Mouse (Mus musculus) midbrain, embryonic 12.5 days (tissue): ENCODE measurements around the gene Igsf3. TPM values are rescaled to one million over a fixed set of nuclear protein-coding genes. Genes with fewer than 3 reads are reported as not detected.
"Not testable (repeated sequence)": the region's sequence is repeated elsewhere in the genome, so short reads cannot be mapped to it uniquely, and the experiment has no call there.

Experiments used
- ATAC-seq: fragments of 200-750 bp; cut with Nextera tagmentation; 2 replicates; pipeline ENCODE4 v1.8.0; 2017; ENCODE audit warnings: low read depth, moderate TSS enrichment, moderate library complexity; ENCODE audit not compliant: low FRiP score
- H3K27ac ChIP-seq: fragments of 300-500 bp; sonication (generic); replicated peaks from 2 replicates; pipeline ENCODE4 v1.5.1; 2016; ENCODE audit warnings: mild to moderate bottlenecking
- H3K27me3 ChIP-seq: fragments of 300-500 bp; sonication (generic); 2 replicates; pipeline ENCODE4 v1.6.1; 2016; ENCODE audit warnings: mild to moderate bottlenecking
- H3K36me3 ChIP-seq: fragments of 300-500 bp; sonication (generic); 2 replicates; pipeline ENCODE4 v1.6.1; 2016
- H3K4me1 ChIP-seq: fragments of 300-500 bp; sonication (generic); 2 replicates; pipeline ENCODE4 v1.6.1; 2016
- H3K4me2 ChIP-seq: fragments of 300-500 bp; sonication (generic); replicated peaks from 2 replicates; pipeline ENCODE4 v1.6.1; 2016; ENCODE audit warnings: mild to moderate bottlenecking, moderate library complexity
- H3K4me3 ChIP-seq: fragments of 300-500 bp; sonication (generic); 2 replicates; pipeline ENCODE4 v1.5.1; 2016; ENCODE audit warnings: mild to moderate bottlenecking
- H3K9ac ChIP-seq: fragments of 300-500 bp; sonication (generic); replicated peaks from 2 replicates; pipeline ENCODE4 v1.6.1; 2016; ENCODE audit warnings: mild to moderate bottlenecking, moderate library complexity
- H3K9me3 ChIP-seq: fragments of 300-500 bp; sonication (generic); 2 replicates; pipeline ENCODE4 v1.6.1; 2016; ENCODE audit warnings: mild to moderate bottlenecking
- WGBS: fragments of 180-500 bp; shearing (Covaris S2); methylation state at CpG from one replicate; pipeline ENCODE4 v1.1.7; 2016; 5-methylcytosine and 5-hydroxymethylcytosine counted together
- polyA plus RNA-seq: library from polyadenylated mRNA; unstranded; fragments of >200 nt; fragmentation: Nextera tagmentation; extraction: Ambion mirVana; gene quantifications from 2 replicates; pipeline ENCODE4 v1.2.1, GENCODE M21; 2016

Gene Igsf3
- polyA plus RNA-seq, 1 experiment from 2014 or later: 53.1 TPM

DNA sequence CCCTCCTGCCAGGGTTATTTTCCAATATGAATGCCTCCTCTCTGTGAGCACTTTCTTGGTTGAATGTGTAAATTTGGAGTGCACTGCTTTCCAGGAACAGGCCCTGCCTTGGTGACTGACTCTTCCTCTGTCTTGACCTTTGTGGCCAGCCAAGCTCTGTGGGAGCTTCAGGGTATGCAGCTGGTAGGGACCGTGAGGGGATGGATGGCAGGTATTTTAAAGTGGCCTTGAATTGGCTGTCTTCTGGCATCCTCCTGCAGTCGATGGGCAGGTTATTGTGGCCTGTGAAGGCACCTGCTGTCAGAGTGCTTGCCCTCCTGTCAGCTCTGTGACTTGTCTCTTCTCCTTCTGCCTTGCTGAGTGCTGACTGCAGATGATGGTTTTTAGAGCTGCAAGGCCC is 33.3 kb downstream of the Igsf3 start:
- Histone ChIP-seq H3K4me1 (peaks cover 30% of the 10 kb centered on the region), H3K9me3 (no peaks in the 10 kb centered on the region), H3K4me2 (no peak overlapping the region), H3K36me3 (no peaks in the 10 kb centered on the region), H3K27ac (no peak overlapping the region), H3K4me3 (no peak overlapping the region), H3K9ac (no peak overlapping the region), H3K27me3 (no peaks in the 10 kb centered on the region)
- no peak for ATAC-seq
- WGBS: 23% methylated on average over 2 of the region's 2 CpGs

DNA sequence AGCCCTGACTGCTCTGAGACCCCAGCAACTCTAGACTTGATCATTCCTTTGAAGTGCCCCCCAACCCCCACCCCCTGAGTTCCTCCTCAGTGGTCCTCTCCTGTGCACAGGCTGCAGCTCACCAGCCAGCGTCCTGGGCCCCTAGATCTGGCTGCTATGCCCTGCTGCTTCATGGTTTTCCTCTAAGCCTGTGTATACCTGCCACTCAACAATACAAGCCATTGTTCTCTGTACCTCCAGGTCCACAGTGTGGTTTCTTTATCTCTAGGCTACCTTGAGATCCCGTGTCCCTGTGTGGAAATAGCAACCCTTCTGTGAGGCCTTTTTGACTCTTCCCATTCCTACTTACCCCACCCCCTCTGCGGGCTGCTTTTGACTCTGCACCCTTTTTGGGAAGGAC is 33.9 kb downstream of the Igsf3 start:
- no peak overlapping the region for H3K27ac ChIP-seq
- H3K4me2 ChIP-seq: no peak overlapping the region
- peaks cover 25% of the 10 kb centered on the region for H3K4me1 ChIP-seq
- 45% methylated on average over 3 of the region's 3 CpGs for WGBS
- H3K9me3 ChIP-seq: no peaks in the 10 kb centered on the region
- H3K27me3 ChIP-seq: no peaks in the 10 kb centered on the region
- peak; percentile 24; the same call in 1 of the 2 replicates for ATAC-seq
- H3K4me3 ChIP-seq: no peak overlapping the region
- H3K9ac ChIP-seq: no peak overlapping the region
- no peaks in the 10 kb centered on the region for H3K36me3 ChIP-seq

DNA sequence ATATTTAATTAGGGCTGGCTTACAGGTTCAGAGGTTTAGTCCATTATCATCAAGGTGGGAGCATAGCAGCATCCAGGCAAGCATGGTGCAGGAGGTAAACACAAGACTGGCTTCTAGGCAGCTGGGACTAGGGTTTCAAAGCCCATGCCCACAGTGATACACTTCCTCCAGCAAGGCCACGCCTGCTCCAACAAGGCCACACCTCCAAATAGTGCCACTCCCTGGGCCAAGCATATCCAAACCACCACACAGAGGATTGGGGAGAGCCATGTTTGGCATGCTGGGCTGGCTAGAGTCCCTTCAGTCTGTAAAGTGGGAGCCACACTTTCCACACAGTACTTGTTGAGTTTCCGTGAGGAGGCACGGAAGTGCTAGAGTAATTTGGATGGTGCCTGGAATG is 34.7 kb downstream of the Igsf3 start:
- no peaks in the 10 kb centered on the region for H3K9me3 ChIP-seq
- ATAC-seq: no peak
- H3K36me3 ChIP-seq: no peaks in the 10 kb centered on the region
- H3K27me3 ChIP-seq: no peaks in the 10 kb centered on the region
- H3K27ac ChIP-seq: no peak overlapping the region
- no peak overlapping the region for H3K9ac ChIP-seq
- H3K4me2 ChIP-seq: no peak overlapping the region
- H3K4me1 ChIP-seq: peaks cover 25% of the 10 kb centered on the region
- no peak overlapping the region for H3K4me3 ChIP-seq
- WGBS: 88% methylated on average over 3 of the region's 3 CpGs

DNA sequence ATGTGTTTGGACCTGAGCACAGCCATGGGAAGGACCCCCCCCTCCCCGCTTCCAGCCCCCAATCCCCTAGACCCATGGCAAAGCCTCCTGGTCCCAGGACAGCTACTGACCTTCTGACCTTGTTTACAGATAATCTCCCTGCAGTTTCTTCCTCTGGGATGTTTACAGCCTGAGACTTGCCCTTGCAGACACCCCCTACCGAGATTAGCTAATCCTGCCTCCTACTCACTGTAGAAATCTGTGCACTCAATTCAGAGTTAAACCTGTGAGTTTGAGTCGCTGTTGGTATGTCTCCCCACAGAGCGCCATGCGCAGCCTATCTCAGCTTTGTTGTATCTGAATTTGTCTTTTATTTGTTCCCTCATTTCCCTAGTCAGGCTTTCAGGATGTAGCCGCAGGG is 35.2 kb downstream of the Igsf3 start:
- H3K27ac ChIP-seq: no peak overlapping the region
- H3K27me3 ChIP-seq: no peaks in the 10 kb centered on the region
- no peaks in the 10 kb centered on the region for H3K36me3 ChIP-seq
- no peak overlapping the region for H3K9ac ChIP-seq
- H3K4me3 ChIP-seq: no peak overlapping the region
- no peaks in the 10 kb centered on the region for H3K9me3 ChIP-seq
- peaks cover 25% of the 10 kb centered on the region for H3K4me1 ChIP-seq
- H3K4me2 ChIP-seq: no peak overlapping the region
- no peak for ATAC-seq
- 75% methylated on average over 6 of the region's 6 CpGs for WGBS

DNA sequence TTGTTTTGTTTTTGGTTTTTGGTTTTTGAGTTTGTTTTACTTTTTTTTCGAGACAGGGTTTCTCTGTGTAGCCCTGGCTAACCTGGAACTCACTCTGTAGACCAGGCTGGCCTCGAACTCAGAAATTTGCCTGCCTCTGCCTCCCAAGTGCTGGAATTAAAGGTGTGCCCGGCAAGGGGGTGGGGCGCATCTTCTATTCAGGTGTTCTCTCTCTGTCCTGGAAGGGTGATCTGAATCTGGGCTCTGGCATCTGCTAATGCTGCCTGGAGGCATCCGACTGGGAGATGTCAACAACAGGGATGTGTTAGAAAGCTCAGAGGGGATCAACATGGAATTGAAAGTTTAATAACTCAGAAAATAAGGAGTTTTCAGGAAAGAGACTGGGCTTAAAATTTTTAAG is 36.1 kb downstream of the Igsf3 start:
- not testable (repeated sequence) for H3K27ac ChIP-seq, ATAC-seq, H3K9ac ChIP-seq, H3K9me3 ChIP-seq, H3K27me3 ChIP-seq, H3K36me3 ChIP-seq, H3K4me3 ChIP-seq, H3K4me2 ChIP-seq
- H3K4me1 ChIP-seq: peaks cover 25% of the 10 kb centered on the region
- WGBS: 88% methylated on average over 5 of the region's 5 CpGs

DNA sequence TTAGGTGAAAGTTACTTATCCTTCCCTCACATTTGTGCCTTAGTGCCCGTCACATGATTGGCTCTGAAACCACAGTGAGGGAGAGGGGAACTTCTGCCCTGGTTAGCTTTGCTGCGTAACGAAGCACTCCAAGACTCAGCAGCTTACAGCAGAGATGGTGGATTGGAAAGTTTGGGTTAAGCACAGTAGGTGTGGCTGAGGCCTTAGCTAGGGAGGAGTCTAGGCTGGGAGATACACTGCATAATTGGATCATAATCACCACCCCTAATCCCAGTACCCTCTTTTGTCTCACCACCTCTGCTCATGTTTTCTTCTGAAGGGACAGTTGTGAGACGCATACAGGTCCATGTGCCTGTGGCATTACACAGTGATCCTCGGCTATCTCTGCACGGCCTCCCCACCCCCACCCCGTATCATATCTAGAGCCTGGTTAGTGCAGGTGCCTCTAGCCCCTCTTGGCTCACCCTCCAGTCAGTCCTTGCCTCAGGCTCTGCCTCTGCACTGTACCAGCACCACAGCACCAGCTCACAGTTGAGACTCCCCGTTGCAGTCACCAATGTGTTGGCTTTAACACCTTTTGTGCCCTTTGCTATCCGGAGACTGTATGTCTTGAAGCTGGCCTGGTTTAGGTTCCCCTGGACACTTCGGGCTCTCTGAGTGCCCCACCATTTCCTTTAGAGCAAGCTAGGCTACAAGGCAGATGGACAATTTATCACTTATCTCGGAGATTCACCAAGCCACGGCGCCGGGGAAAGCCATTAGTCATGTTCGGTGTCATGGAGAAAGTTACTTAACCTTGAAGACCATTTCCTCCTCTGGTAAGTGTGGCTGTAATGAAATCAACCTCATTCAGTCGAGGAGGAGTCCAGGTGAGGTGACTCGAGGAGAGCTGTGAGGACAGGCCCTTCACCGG is 42.1 kb downstream of the Igsf3 start:
- no peak overlapping the region for H3K27ac ChIP-seq
- peaks cover 13% of the 10 kb centered on the region for H3K4me1 ChIP-seq
- 89% methylated on average over 18 of the region's 18 CpGs for WGBS
- H3K9me3 ChIP-seq: no peaks in the 10 kb centered on the region
- H3K27me3 ChIP-seq: no peaks in the 10 kb centered on the region
- H3K4me3 ChIP-seq: no peak overlapping the region
- H3K9ac ChIP-seq: no peak overlapping the region
- no peak overlapping the region for H3K4me2 ChIP-seq
- ATAC-seq: no peak
- H3K36me3 ChIP-seq: no peaks in the 10 kb centered on the region

DNA sequence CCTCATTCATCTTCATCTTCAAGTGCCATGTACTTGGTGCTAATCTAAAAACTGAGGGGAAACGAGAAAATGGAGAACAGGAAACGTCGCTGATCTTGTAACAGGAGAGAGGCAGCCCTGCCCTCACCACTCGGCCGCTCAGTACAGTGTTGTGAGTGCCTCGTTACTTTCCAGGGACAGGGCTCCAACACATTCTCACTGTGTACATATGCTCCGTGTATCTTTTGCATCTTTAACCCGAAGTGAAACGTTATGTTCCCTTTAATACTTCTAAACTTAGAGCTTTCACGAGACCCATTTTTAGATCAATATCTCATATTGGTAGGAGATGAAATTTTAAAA is 42.7 kb downstream of the Igsf3 start:
- Histone ChIP-seq H3K27me3 (no peaks in the 10 kb centered on the region), H3K27ac (no peak overlapping the region), H3K9ac (no peak overlapping the region), H3K4me3 (no peak overlapping the region), H3K4me1 (peaks cover 17% of the 10 kb centered on the region), H3K36me3 (no peaks in the 10 kb centered on the region), H3K9me3 (no peaks in the 10 kb centered on the region), H3K4me2 (no peak overlapping the region)
- WGBS: 87% methylated on average over 10 of the region's 10 CpGs
- ATAC-seq: no peak

DNA sequence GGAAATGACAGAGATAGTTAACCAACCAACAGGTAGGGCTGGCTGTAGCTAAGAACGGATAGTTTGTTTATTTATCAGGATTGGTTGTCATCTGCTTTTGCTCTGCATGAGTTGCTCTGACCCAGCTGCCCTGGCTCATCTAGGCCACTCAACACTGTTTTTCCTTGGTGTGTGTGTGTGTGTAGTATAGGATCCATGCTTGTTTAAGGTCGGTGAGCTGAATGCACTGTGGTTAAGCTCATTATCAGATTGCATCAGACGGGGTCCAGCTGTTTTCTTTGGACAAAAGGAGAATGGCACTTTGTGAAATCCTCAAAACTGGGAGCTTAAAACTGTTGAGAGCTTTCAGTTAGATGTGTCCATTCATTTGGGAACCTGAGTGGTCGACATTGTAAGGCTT is 46.3 kb downstream of the Igsf3 start:
- Histone ChIP-seq H3K27ac (no peak overlapping the region), H3K4me3 (no peak overlapping the region), H3K9ac (no peak overlapping the region), H3K9me3 (no peaks in the 10 kb centered on the region), H3K27me3 (no peaks in the 10 kb centered on the region), H3K36me3 (peaks cover 18% of the 10 kb centered on the region), H3K4me2 (no peak overlapping the region), H3K4me1 (peaks cover 19% of the 10 kb centered on the region)
- 6% methylated on average over 4 of the region's 4 CpGs for WGBS
- no peak for ATAC-seq

DNA sequence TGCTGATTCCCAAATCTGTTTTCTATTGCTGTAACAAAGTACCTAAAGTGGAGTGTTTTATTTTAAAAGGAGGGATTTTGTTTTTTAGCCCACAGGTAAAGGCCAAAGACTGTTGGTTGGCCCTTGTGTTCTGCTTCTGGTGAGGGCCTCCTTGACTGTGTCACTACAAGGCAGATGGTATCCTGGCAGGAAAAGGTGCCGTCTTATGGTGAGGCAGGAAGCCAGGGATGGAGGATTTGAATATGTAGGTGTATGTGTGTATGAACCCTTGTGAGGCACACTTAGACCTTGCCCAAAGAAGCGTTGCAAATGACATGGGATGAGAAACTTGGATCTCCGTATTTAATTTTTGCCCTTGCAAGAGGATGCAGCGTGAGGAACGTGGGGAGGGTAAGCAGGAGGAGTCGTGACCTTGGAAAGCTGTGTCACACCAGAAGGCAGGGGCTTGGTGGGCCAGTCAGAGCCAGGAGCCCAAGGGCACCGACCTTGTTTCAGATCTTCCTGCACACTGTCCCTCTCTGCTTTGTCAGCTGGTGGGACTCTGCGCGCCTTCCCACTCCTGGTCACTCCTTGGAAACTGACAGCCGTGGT is 47.5 kb downstream of the Igsf3 start:
- no peak for ATAC-seq
- Histone ChIP-seq H3K27me3 (no peaks in the 10 kb centered on the region), H3K9ac (no peak overlapping the region), H3K4me1 (peaks cover 19% of the 10 kb centered on the region), H3K9me3 (no peaks in the 10 kb centered on the region), H3K4me2 (no peak overlapping the region), H3K27ac (no peak overlapping the region), H3K36me3 (peaks cover 18% of the 10 kb centered on the region), H3K4me3 (no peak overlapping the region)
- WGBS: 73% methylated on average over 10 of the region's 10 CpGs

DNA sequence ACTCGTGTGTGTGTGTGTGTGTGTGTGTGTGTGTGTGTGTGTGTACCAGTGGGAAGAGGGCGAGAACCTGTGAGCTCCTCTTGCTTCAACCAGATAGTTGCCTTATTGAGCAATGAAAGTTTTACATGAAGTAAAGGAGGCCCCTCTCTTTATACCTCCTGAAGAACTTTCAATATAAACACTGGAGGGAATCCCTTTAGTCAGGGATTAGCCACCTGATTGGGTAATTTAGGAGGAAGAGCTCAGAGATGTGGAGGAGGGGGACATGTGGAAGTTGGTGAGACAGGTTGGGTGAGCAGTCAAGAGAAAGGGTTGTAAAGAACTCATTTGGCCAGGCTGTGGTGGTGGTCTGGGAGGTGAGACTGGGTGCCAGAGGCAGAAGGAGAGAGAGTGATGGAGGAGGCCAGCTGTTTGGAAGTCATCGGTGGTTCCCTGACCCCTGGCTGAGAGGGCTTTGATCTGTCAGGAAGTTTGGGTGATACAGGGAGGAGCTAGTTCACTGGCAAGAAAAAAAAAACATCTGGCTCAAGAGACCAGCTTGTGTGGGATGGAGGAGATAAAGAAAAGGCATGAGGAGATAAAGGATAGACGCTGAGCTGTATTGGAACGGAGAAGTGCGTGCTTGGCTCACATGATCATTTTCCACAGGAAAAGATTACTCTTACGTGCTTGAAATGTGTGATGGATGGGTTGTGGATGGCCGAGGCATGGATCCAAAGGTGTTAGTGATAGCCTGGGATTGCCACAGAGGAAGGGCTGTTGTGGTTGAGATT is 53.3 kb downstream of the Igsf3 start:
- WGBS: 90% methylated on average over 8 of the region's 8 CpGs
- no peaks in the 10 kb centered on the region for H3K9me3 ChIP-seq
- no peak overlapping the region for H3K4me3 ChIP-seq
- no peaks in the 10 kb centered on the region for H3K27me3 ChIP-seq
- H3K4me2 ChIP-seq: no peak overlapping the region
- no peaks in the 10 kb centered on the region for H3K4me1 ChIP-seq
- no peak overlapping the region for H3K9ac ChIP-seq
- H3K36me3 ChIP-seq: peaks cover 29% of the 10 kb centered on the region
- H3K27ac ChIP-seq: no peak overlapping the region
- ATAC-seq: no peak

DNA sequence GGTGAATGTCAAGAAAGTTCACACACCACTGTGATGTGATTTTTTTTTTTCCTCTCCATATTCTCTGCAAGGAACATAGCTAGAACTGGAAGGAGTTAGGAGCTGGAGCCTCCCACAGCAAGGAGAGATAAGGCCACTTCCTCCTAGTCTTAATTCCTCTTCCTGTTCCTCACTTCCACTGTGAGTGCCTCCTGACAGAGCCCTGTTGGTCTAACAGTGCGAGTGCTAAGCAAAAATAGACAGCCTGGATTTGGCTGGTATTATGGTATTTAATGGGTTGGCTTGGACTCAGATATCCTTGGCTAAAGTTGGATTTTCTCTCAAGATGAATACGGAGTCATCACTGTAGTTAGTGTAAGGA is 53.9 kb downstream of the Igsf3 start:
- Histone ChIP-seq H3K4me1 (no peaks in the 10 kb centered on the region), H3K9me3 (no peaks in the 10 kb centered on the region), H3K36me3 (peaks cover 34% of the 10 kb centered on the region), H3K4me3 (no peak overlapping the region), H3K9ac (no peak overlapping the region), H3K4me2 (no peak overlapping the region), H3K27me3 (no peaks in the 10 kb centered on the region), H3K27ac (no peak overlapping the region)
- WGBS: 84% methylated on average over 2 of the region's 2 CpGs
- ATAC-seq: no peak

DNA sequence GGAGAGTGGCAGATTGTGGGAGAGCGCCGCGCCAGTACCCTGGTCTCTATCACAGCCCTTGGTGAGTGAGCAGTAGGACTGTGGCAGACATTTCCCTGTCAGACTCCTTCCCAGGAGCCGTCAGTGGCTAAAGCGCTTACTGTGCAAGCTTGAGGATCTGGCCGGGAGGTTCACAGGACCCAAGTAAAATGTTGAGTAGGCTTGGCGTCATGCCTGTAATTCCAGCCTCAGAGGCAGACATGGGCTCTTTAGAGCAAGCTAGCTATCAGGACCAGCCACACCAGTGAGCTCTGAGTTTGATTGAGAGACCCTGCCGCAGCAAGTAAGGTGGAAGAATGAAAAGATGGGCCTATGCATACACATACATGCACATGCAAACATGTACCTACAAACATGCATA is 58.8 kb downstream of the Igsf3 start:
- 96% methylated on average over 8 of the region's 8 CpGs for WGBS
- no peak overlapping the region for H3K4me3 ChIP-seq
- no peaks in the 10 kb centered on the region for H3K9me3 ChIP-seq
- H3K9ac ChIP-seq: no peak overlapping the region
- peaks cover 46% of the 10 kb centered on the region for H3K36me3 ChIP-seq
- H3K27ac ChIP-seq: no peak overlapping the region
- H3K27me3 ChIP-seq: no peaks in the 10 kb centered on the region
- H3K4me1 ChIP-seq: no peaks in the 10 kb centered on the region
- no peak for ATAC-seq
- H3K4me2 ChIP-seq: no peak overlapping the region
